Mouse (Mus musculus) forebrain, embryonic 15.5 days (tissue): ENCODE data around the gene Vrk3. TPM values are rescaled to one million over a fixed set of nuclear protein-coding genes. Genes with fewer than 3 reads are reported as not detected.
A peak's percentile ranks its signal among the peaks of the same experiment; 100 is the strongest.

ENCODE experiments used
- ATAC-seq: fragments of 200-750 bp; cut with Nextera tagmentation; replicated peaks from 2 replicates; pipeline ENCODE4 v1.8.0; 2017; ENCODE audit warnings: mild to moderate bottlenecking, moderate TSS enrichment, moderate library complexity
- H3K27ac ChIP-seq: fragments of 300-500 bp; sonication (generic); replicated peaks from 2 replicates; pipeline ENCODE4 v1.5.1; 2015; ENCODE audit warnings: mild to moderate bottlenecking, inconsistent platforms
- H3K27me3 ChIP-seq: fragments of 300-500 bp; sonication (generic); 2 replicates; pipeline ENCODE4 v1.6.1; 2015; ENCODE audit warnings: inconsistent platforms
- H3K36me3 ChIP-seq: fragments of 300-500 bp; sonication (generic); 2 replicates; pipeline ENCODE4 v1.6.1; 2015; ENCODE audit warnings: mild to moderate bottlenecking, inconsistent platforms
- H3K4me1 ChIP-seq: fragments of 300-500 bp; sonication (generic); 2 replicates; pipeline ENCODE4 v1.6.1; 2015; ENCODE audit warnings: inconsistent platforms
- H3K4me2 ChIP-seq: fragments of 300-500 bp; sonication (generic); replicated peaks from 2 replicates; pipeline ENCODE4 v1.6.1; 2015; ENCODE audit warnings: mild to moderate bottlenecking, inconsistent platforms
- H3K4me3 ChIP-seq: fragments of 300-500 bp; sonication (generic); 2 replicates; pipeline ENCODE4 v1.5.1; 2015; ENCODE audit warnings: mild to moderate bottlenecking, inconsistent platforms
- H3K9ac ChIP-seq: fragments of 300-500 bp; sonication (generic); replicated peaks from 2 replicates; pipeline ENCODE4 v1.6.1; 2015; ENCODE audit warnings: mild to moderate bottlenecking, inconsistent platforms
- H3K9me3 ChIP-seq: fragments of 300-500 bp; sonication (generic); 2 replicates; pipeline ENCODE4 v1.6.1; 2016; ENCODE audit warnings: inconsistent platforms
- WGBS: fragments of 180-500 bp; shearing (Covaris S2); methylation state at CpG from one replicate; pipeline ENCODE4 v1.1.7; 2015; ENCODE audit warnings: mixed read lengths; 5-methylcytosine and 5-hydroxymethylcytosine counted together
- polyA plus RNA-seq: library from polyadenylated mRNA; unstranded; fragments of >200 nt; fragmentation: Nextera tagmentation; extraction: Ambion mirVana; gene quantifications from 2 replicates; pipeline ENCODE4 v1.2.1, GENCODE M21; 2015

Gene Vrk3
- polyA plus RNA-seq, 1 experiment from 2014 or later, result 37.2 TPM

DNA sequence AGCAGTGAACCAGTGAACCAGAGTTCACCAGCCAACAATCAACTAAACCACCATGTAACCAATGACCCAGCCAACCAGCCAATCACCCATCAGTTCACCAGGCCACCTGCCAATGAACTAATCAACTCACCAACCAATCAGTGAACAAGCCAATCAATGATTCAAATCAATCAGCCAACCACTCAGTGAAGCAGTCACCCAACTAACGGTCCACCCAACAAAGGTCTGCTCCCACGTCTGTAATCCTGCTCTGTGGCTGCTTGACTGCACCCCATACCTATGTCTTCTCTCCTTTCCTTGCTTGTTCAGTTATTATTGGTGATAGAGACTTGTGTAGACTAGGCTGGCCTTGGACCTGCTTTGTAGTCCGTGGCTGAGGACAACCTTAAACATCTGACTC lies 65.8 kb downstream of the Vrk3 start:
- no peak for ATAC-seq

GRCm38 (mm10) chr7:44814423-44814822 lies 66.2 kb downstream of the Vrk3 start:
- H3K4me3 ChIP-seq, result no peak overlapping the region
- no peaks in the 10 kb centered on the region for H3K36me3 ChIP-seq
- H3K27me3 ChIP-seq, result no peaks in the 10 kb centered on the region
- ATAC-seq, result no peak
- H3K4me2 ChIP-seq, result no peak overlapping the region
- no peak overlapping the region for H3K27ac ChIP-seq
- H3K4me1 ChIP-seq, result peaks cover 38% of the 10 kb centered on the region
- WGBS, result 91% methylated on average over 4 of the region's 4 CpGs
- no peak overlapping the region for H3K9ac ChIP-seq
- no peaks in the 10 kb centered on the region for H3K9me3 ChIP-seq

More for the DNA sequence above, 65.8 kb downstream of the Vrk3 start:
- Histone ChIP-seq H3K4me2 (no peak overlapping the region), H3K9ac (no peak overlapping the region), H3K27ac (no peak overlapping the region), H3K27me3 (no peaks in the 10 kb centered on the region), H3K9me3 (no peaks in the 10 kb centered on the region), H3K36me3 (no peaks in the 10 kb centered on the region), H3K4me1 (peaks cover 34% of the 10 kb centered on the region), H3K4me3 (no peak overlapping the region)
- WGBS, result 91% methylated on average over 3 of the region's 3 CpGs

GRCm38 (mm10) chr7:44814952-44815553 lies 66.8 kb downstream of the Vrk3 start:
- WGBS, result 24% methylated on average over 14 of the region's 14 CpGs
- Histone ChIP-seq H3K4me1 (peaks cover 44% of the 10 kb centered on the region), H3K9ac (peak overlapping the region; percentile 34), H3K27ac (peak overlapping the region; percentile 95), H3K4me2 (peak overlapping the region; percentile 58), H3K27me3 (no peaks in the 10 kb centered on the region), H3K4me3 (peak overlapping the region; percentile 99), H3K36me3 (no peaks in the 10 kb centered on the region), H3K9me3 (no peaks in the 10 kb centered on the region)
- ATAC-seq, result peak; percentile 5; the same call in 1 of the 2 replicates

DNA sequence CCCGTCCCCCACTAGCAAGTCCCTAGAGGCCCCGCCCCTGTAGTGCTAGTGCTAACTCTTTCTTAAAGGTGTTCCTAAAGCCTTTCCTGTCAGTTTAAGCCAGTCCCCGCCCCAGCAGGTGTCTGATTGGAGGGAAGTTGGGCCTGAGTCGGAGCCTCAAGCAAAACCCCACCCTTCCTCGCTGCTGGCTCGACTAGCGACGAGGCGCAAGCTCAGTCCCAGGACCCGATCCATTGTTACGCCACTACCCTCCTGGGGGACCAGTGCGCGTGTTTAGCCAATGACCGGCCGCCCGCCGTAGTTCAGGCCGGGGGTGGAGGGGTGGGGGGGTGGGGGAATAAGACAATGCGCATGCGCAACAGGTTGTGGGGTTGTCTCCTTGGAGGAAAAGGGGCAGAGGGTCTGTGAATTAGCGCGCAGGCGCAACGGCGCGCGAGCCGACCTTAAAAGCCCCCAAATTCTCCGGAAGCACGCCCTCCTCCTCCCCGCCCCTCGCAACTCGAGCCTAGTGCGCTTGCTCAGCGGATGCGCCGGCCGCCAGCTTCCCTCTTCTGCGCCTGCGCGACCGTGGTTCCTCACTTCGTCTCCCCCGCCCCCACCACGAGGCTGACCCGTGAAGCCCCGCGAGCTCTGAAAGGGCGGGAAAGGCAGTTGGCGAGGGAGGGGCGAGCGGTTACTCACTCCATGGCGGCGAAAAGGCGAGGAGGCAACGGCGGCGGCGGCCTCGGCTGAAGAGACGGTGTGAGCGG lies 67.7 kb downstream of the Vrk3 start, which contains the start of the genes Nup62 and Il4i1:
Gene Nup62, plus strand, starts transcription at position 368 of the 749 bp plus-strand sequence.
Gene Il4i1, plus strand, starts transcription at position 667 of the 749 bp plus-strand sequence.
- peak; percentile 94 for ATAC-seq
- WGBS, result under 1% methylated on average over 62 of the region's 62 CpGs
- Histone ChIP-seq H3K27ac (peak within 1 kb of the TSS; percentile 95), H3K36me3 (no peaks in the 10 kb centered on the region), H3K9ac (peak within 1 kb of the TSS; percentile 95), H3K4me2 (peak within 1 kb of the TSS; percentile 58), H3K9me3 (no peaks in the 10 kb centered on the region), H3K4me1 (peaks cover 50% of the 10 kb centered on the region), H3K4me3 (peak within 1 kb of the TSS; percentile 99), H3K27me3 (no peaks in the 10 kb centered on the region)

- Histone ChIP-seq H3K27me3 (no peaks in the 10 kb centered on the region), H3K4me3 (peak within 1 kb of the TSS; percentile 99), H3K9me3 (no peaks in the 10 kb centered on the region), H3K36me3 (no peaks in the 10 kb centered on the region), H3K9ac (peak within 1 kb of the TSS; percentile 95), H3K4me2 (peak within 1 kb of the TSS; percentile 58), H3K4me1 (peaks cover 50% of the 10 kb centered on the region), H3K27ac (peak within 1 kb of the TSS; percentile 95)
- WGBS, result under 1% methylated on average over 57 of the region's 57 CpGs
- no peak; the same call in 1 of the 2 replicates for ATAC-seq
Measured at GRCm38 (mm10) chr7:44816470-44817021, 68.3 kb downstream of the Vrk3 start, which contains the start of gene Atf5. TSS of gene Atf5 (minus strand) at chr7:44816658.

DNA sequence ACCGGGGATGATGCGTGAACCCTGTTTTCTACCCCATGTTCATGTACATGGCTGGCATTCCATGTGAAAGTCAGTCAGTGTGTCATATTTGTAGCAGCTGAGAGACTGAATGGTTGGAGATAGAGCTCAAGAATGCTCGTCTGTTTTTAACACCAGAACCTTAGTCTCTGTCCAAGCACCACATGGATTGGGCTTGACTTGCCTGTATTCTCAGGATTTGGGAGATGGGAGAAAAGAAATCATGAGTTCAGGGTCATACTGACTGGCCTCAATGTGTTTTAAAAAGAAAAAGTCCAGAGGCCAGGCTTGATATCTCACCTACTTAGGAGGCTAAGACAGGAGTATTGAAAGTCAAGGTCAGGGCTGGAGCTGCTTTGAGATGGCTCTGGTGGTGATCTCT lies 69.2 kb downstream of the Vrk3 start:
- peaks cover 50% of the 10 kb centered on the region for H3K4me1 ChIP-seq
- WGBS, result 21% methylated on average over 3 of the region's 3 CpGs

DNA sequence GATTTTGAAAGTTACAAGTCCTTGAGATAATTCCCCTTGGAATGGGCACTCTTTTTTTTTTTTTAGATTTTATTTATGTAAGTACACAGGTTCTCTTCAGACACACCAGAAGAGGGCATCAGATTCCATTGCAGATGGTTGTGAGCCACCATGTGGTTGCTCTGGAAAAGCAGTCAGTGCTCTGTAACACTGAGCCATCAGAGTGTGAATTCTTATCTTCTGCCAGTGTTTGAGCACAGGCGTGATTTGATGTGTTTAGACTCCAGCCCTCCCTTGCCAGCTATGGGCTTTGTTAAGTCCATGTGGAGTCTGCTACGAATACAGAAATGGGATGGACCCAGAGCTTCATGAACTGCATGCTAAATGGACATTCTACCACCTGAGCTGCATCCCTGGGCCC lies 70.0 kb downstream of the Vrk3 start:
- H3K9me3 ChIP-seq, result no peaks in the 10 kb centered on the region
- H3K4me2 ChIP-seq, result peak overlapping the region; percentile 58
- peak overlapping the region; percentile 99 for H3K4me3 ChIP-seq
- peaks cover 56% of the 10 kb centered on the region for H3K4me1 ChIP-seq
- H3K27ac ChIP-seq, result peak overlapping the region; percentile 27; the same call in 1 of the 2 replicates
- no peak for ATAC-seq
- 4% methylated on average over 2 of the region's 2 CpGs for WGBS
- peak overlapping the region; percentile 95 for H3K9ac ChIP-seq
- no peaks in the 10 kb centered on the region for H3K27me3 ChIP-seq
- H3K36me3 ChIP-seq, result no peaks in the 10 kb centered on the region

More for the DNA sequence above, 69.2 kb downstream of the Vrk3 start:
- H3K9ac ChIP-seq, result peak overlapping the region; percentile 95
- H3K4me3 ChIP-seq, result peak overlapping the region; percentile 99
- H3K9me3 ChIP-seq, result no peaks in the 10 kb centered on the region
- no peaks in the 10 kb centered on the region for H3K36me3 ChIP-seq
- no peaks in the 10 kb centered on the region for H3K27me3 ChIP-seq
- ATAC-seq, result no peak
- H3K27ac ChIP-seq, result 0 out of 2 replicates have a peak overlapping the region, but pooled peaks have one; percentile 19
- H3K4me2 ChIP-seq, result peak overlapping the region; percentile 58

DNA sequence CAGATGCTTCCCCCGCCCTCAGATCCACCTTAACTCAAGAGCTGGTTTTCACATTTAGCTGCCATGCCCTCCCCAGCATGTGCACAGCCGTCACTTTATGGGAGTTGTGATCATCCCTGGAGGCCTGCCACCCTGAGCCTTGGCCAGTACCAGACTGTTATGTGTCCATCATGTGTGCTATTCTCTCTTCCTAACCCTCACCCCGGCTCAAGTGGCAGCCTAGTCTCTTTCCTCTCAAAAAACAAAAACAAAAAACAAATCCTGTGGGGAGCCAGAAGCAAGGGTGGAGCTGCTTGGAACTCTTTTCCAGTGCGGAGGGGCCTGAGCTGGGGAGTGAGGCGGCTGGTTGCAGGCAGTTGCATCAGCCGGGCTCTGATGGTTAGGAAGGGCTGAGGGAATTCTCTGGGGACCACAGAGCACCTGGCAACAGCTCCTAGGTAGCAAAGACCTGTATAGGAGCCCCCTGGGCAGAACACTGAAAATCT lies 70.6 kb downstream of the Vrk3 start:
- Histone ChIP-seq H3K27ac (peak overlapping the region; percentile 27; the same call in 1 of the 2 replicates), H3K36me3 (no peaks in the 10 kb centered on the region), H3K4me2 (peak overlapping the region; percentile 58), H3K9ac (peak overlapping the region; percentile 30), H3K27me3 (no peaks in the 10 kb centered on the region), H3K9me3 (no peaks in the 10 kb centered on the region), H3K4me3 (peak overlapping the region; percentile 99), H3K4me1 (peaks cover 63% of the 10 kb centered on the region)
- no peak for ATAC-seq
- 23% methylated on average over 6 of the region's 6 CpGs for WGBS

GRCm38 (mm10) chr7:44819391-44819790 lies 71.2 kb downstream of the Vrk3 start:
- peaks cover 66% of the 10 kb centered on the region for H3K4me1 ChIP-seq
- peak overlapping the region; percentile 58 for H3K4me2 ChIP-seq
- H3K9ac ChIP-seq, result peak overlapping the region; percentile 30; the same call in 1 of the 2 replicates
- peak overlapping the region; percentile 99; the same call in 1 of the 2 replicates for H3K4me3 ChIP-seq
- H3K9me3 ChIP-seq, result no peaks in the 10 kb centered on the region
- ATAC-seq, result no peak
- H3K36me3 ChIP-seq, result no peaks in the 10 kb centered on the region
- 85% methylated on average over 2 of the region's 2 CpGs for WGBS
- no peaks in the 10 kb centered on the region for H3K27me3 ChIP-seq
- no peak overlapping the region for H3K27ac ChIP-seq

DNA sequence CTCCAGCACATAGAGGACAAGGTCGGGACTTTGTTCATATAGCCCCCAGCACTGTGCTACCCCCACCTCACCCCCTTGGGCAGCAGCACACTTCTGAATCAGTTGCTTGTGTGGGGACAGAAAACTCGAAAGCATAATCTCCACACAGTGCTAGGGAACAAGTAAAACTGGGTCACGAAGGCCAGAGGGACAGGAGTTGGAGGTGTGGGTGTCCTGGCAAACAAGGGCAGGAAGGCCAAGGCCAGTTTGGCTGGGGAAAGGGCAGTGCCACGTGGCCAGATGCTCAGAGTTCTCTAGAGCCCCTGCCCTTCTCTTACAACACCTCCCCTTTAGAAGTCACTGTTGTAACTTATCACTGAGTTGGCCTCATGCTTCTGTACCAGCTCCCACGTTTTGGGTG lies 71.7 kb downstream of the Vrk3 start:
- H3K9ac ChIP-seq, result 0 out of 2 replicates have a peak overlapping the region, but pooled peaks have one; percentile 30
- no peak for ATAC-seq
- H3K36me3 ChIP-seq, result no peaks in the 10 kb centered on the region
- peaks cover 67% of the 10 kb centered on the region for H3K4me1 ChIP-seq
- no peak overlapping the region for H3K4me3 ChIP-seq
- no peaks in the 10 kb centered on the region for H3K27me3 ChIP-seq
- H3K4me2 ChIP-seq, result 0 out of 2 replicates have a peak overlapping the region, but pooled peaks have one; percentile 58
- WGBS, result 65% methylated on average over 5 of the region's 5 CpGs
- no peaks in the 10 kb centered on the region for H3K9me3 ChIP-seq
- H3K27ac ChIP-seq, result no peak overlapping the region

DNA sequence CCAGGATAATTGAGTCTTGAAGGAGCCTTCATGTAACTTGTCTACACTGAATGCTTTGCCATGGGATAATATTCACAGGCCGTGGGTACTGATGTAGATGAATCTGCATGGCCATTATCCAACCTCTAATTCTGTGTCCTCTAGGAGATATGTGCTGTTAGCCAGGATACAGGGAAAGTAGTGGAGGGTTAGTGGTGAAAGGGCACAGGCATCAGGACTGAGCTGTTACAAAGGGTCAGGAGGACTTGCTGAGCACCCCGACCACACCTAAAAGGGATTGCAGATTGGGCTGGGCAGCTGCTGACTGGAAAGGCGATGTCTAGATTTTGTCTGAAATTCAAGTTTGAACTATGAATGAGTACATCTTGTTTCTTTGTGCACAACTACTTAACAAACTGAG lies 72.3 kb downstream of the Vrk3 start:
- Histone ChIP-seq H3K9me3 (no peaks in the 10 kb centered on the region), H3K4me2 (no peak overlapping the region), H3K36me3 (no peaks in the 10 kb centered on the region), H3K9ac (no peak overlapping the region), H3K4me3 (no peak overlapping the region), H3K27ac (no peak overlapping the region), H3K27me3 (no peaks in the 10 kb centered on the region), H3K4me1 (peaks cover 64% of the 10 kb centered on the region)
- WGBS, result 81% methylated on average over 3 of the region's 3 CpGs
- ATAC-seq, result no peak
